Mouse (Mus musculus) frontal cortex, adult (tissue): ENCODE measurements at regions not wholly inside any gene's neighbourhood (a gene's known extent, or its start where the extent isn't known, plus 50 kb on each side); places are given as distances from the start of the nearest gene placed in this dataset.
A peak's percentile ranks its signal among the peaks of the same experiment; 100 is the strongest.
"Not testable (repeated sequence)": the region's sequence is repeated elsewhere in the genome, so short reads cannot be mapped to it uniquely, and the experiment has no call there.

ENCODE experiments used
- ATAC-seq: cut with Nextera tagmentation; 2 replicates; pipeline ENCODE4 v1.9.2; 2017; ENCODE audit warnings: mild to moderate bottlenecking, moderate library complexity, mixed read lengths; ENCODE audit not compliant: low TSS enrichment

DNA sequence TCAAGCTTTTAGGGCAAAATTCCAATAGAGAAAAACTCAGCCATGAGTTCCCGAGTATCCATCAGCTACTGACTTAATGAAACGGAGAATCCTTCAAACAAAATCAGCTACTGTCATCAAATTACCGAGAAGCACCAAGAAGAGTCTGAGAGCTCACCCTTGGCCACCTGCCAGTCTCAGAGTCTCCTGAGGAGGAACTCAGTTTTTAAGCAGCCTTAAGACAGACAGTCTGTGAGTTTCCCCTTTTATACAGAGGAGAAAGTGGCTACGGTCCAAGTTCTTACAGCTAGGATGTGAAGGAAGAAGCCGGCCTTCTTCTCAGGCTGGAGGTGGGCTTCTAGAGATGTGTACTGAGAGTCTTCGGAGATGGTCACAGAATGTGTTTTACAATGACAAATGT is 262.8 kb downstream of the Diras2 start:
- no peak; the same call in 1 of the 2 replicates for ATAC-seq

DNA sequence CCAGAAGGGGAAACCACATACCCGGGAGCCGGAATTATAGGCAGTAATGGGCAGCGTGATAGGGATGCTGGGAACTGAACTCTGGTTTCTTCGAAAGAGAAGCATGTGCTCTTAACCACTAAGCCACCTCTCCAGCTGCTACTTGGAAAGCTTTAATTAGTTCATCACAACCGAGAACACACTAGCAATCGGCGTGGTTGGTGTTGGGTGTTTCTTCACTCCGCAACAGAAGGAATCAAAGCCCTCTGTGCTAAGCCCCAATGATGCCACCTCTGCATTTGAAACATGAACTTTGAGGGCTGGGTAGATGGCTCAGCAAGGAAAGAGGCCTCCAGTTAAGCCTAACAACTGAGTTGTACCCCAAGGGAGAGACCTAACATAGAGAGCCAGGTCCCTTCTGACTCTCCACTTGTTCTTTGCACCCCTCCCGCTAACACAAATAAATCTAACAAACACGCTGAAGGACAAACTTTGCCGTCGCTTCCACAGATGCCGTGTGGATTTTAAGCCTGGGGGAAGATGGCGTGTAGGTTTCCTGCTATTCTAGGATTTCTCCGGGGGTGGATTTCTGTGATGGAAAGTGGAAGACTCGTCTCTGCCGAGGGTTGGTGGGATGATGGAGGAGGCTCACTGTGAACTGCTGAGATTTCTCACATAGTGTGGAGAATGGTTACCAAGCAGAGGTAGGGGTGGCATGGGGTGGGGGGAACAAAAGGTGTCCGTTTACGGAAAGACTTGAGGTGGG is 257.4 kb downstream of the Diras2 start:
- peak; percentile 83 for ATAC-seq

DNA sequence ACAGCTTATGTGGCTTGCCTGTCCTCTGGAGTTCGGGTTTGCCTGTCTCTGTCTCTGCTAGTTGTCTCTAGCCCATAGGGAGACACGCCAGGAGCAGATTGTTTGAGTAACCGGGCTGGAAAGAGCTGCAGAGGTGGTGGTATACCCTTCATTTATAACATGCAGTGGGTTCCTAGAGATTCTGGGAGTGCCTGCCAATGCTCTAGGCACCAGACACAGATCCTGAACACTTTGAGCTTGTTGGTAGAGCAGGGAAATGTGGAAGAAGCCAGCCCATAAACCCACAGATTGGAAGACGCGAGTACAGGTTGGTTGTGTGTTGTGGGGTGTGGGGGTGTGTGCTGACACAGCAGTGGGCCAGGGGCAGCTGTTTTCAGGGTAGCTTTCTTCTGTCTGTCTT is 255.9 kb downstream of the Diras2 start:
- ATAC-seq = peak; percentile 35

DNA sequence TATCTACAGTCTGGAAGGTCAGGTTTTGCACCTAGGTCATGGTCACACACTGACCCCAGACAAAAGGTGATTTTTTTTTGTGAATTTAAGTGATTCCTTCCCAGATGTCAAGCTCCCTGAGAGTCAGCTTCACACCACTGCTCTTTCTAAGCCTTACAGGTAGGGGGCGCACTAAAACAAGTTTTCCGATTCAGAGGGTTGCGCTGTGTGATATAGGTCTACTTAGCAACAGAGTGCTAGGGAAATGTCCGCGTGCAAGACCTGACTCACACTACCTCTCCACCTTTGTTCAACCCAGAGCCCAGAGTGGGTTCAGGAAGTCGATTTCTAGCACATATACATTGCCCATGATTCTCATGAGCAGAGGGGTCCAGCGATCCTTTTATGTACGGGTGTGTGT is 255.4 kb downstream of the Diras2 start:
- ATAC-seq = peak; percentile 69

DNA sequence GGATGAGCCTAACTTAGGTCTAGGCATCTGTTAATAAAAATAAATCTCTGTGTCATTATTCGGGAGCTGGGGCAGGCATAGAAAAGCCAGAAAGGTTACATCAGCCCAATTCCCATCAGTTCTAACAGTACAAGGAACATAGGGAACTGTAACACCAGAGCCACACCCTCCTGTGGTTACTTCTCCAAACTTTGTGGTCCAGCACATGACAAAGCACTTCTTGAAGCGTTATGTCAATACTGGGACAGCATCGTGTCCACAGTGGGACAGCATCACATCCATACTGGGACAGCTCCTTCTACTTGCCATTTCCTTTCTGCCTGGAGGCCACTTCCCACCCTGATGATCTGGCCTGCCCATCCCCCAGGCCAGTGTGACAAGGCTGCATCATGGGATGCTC is 253.9 kb downstream of the Diras2 start:
- no peak for ATAC-seq

DNA sequence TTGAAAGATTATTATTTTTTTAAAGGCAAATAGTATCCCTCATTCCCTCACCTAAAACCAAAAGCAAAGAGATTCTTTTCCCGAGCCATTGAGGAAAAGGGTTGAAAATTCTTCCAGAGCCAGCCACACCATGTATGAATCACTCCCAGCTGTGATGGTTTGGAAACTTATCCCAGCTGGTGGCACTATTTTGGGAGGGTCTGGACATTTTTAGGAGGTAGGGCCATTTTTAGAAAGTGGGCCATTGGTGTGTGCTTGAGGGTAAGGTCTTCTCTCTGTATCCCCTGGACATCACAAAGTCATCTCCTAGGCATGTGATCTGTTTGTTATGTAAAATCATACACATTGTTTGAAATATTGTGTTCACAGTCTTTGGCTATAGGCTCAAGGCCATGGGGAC is 252.2 kb downstream of the Diras2 start:
- ATAC-seq = no peak

DNA sequence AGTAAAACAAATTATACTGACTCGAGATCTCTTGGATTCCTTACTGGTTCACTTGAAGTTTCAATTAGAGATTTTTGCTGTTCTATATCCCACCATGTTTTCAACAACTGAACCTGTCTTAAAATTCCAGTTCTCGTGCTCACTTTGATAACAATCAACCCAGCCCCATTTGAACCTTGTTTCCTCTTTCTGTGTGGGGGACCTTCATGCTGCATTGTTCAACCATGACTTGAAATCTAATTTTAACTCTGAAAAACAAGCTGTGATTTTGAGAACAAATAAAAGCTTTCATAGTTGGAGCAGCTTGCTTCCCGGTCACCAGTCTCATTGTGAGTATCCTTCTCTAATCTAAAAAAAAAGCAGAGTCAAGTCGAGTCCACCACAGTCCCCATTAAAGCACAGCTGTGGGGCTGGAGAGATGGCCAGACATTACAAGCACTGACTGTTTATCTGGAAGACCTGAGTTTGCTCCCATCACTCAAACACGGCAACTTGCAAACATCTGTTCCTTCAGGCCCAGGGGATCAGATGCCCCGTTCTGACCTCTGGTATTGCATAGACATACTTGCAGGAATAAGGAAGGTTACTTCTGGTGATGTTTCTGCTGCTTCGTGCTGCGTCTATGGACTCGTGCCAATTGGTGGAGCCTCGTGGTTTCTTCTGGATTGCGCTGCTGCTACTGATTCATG is 251.7 kb downstream of the Diras2 start:
- ATAC-seq = no peak

DNA sequence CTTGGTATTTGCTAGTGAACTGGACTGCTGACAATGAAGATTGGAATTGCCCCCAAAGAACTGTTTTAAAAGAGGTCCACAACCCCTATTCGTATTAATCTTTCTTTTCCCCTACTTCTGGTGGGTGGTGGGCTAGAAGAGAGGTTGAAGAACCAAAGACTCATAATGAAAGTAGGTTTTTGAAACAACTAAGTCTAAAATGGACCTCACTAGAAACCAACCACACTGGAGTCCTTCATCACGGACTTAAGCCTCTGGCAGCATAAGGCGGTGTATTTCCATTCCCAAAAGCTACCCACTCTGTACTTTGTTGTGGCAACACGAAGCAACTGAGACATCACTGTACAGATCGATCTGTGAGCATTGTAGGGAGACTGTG is 251.1 kb downstream of the Diras2 start:
- no peak for ATAC-seq

DNA sequence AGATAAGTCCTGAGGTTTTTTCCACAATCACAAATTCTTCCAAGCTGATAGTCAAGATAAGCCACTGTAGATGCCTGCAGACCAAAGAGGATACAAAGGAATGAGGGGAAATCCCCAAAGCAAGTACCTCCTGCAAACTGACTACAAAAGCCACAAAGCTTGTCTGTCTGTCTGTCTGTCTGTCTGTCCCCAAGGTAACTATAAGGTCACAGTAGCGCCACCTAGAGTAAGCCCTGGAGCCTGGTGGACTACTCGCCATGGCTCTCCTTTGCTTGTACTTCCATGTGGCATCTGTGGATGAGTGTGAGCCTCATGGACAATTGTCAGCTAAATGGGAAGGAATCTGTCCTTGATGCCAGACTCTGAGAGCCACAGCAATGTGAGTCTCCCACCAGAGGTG is 249.8 kb downstream of the Diras2 start:
- no peak for ATAC-seq

DNA sequence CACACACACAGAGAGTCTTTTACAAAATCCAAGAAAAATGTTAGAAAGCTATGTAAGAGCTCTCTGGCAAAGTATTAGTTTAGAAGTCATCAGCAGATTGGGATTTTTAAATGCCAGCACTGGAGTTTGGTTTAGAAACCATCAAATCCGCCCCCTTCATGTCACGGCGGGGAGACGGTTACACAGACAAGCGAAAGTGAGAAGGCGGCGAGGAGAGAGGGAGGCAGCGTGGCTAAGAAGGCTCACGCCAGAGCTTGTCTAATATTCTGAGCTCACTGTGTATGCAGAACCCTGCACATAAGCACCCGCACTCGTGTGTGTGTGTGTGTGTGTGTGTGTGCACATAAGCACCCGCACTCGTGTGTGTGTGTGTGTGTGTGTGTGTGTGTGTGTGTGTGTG is 248.6 kb downstream of the Diras2 start:
- ATAC-seq = peak; percentile 73

DNA sequence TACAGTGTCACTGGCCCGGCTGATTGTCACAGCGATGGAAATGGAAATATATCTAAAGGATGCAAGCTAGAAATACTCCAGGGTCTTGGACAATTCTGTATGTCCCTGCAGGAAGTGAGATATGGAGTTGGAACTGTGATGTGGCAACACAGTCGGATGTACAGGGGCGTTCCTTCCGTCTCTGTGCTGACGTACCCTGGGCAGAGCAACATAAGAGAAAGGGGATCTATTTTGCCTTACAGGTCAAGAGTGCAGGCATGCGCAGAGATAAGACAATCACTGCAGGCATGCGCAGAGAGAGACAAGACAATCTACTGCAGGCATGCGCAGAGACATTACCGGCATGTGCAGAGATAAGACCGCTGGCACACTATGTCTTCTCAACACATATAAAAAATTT is 247.6 kb downstream of the Diras2 start:
- no peak for ATAC-seq

DNA sequence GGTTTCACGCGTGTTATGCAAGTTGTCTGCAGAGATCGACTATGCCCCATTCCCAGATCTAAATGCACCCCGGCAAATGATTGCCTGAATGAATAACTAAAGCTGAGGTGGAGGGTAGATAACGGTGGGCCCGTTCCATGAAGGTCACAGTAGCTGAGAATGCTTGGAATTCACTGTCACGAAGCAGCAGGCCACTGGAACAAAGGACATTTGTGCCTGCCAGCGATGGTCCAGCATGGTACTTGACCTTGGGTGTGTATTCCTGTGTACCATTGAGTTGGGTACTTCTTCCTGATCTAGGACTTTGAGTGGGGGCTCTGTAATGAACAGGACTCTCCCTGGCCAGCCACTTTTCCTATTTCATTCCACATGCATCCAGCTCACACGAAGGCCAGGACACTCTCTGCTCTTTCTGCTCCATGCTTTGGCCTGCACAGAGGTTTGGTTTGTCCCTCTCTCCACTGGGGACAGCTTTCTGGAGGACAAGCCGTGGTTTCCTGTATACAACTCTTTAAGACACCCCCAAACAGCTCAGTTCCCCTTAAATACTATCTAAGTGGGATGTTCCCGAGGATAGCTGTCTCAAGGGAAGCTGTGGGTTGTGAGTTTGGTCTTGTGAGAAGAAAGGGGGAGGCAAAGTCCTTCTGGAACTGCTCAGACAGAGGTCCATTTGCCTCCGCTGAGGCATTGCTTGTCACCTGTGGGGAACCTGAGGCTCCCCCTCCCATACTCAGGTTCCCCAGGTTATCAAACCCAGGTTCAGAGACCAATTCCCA is 246.9 kb downstream of the Diras2 start:
- peak; percentile 68; the same call in 1 of the 2 replicates for ATAC-seq

DNA sequence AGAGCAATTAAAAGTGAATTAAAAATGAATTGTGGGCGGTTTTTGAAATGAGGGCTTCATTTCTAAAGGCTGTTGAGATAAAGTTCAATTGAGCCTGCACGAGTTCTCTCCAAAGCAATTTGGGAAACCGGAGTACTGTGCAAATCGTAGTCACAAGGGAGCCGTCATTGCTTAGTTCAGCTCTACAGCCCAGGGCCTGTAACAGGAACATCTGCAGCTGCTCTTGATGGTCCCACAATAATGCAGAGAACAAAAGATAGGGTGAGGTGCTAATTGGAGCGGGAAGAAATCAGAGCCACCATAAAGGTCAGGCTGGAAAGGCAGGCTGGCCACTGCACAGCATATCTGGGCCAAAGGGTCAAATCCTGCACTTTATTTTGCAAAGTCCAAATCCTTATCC is 242.7 kb downstream of the Diras2 start:
- no peak for ATAC-seq

DNA sequence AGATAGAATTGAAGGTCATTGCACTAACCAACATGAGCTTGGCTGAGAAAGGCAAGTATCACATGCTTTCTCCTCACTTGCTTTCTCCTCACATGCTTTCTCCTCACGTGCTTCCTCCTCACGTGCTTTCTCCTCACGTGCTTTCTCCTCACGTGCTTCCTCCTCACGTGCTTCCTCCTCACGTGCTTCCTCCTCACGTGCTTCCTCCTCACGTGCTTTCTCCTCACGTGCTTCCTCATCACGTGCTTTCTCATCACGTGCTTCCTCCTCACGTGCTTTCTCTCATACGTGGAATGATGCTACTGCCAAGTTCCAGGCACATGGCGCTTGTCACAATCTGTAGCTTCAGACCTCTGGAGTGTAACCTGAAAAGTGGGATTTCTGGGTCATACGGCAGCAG is 235.2 kb downstream of the Diras2 start:
- ATAC-seq = no peak

DNA sequence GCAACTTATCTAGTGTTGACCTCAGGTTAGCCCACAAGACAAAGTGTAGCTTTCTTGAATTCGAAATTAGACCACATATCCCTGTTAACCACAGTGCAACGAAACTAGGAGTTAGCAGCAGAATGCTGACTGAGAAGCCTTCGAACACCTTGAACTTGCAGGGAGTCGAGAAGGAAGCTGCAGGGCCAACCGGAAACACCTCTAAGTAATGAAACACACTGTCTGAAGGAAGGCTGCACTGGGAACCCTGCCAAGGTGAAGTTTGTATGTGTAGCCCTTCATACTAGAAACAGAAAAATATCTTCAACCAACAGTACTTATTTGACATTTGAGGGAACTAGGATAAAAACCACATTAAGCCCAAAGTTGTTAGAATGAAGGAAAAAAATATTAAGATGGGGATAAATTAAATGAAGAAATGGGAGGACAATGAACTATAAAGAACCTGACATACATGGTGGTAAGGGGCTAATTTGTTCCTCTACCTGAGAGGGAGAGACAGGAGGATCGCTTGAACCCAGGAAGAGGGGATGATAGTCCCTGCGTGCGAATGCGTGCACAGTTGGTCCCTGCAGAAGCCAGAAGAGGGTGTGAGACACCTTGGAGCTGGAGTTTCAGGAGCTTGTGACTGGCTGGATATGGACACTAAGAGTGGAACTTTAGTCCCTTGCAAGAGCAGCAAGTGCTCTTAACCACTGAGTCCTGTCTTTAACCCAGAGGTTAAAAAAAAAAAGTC is 234.4 kb downstream of the Diras2 start:
- ATAC-seq = no peak

DNA sequence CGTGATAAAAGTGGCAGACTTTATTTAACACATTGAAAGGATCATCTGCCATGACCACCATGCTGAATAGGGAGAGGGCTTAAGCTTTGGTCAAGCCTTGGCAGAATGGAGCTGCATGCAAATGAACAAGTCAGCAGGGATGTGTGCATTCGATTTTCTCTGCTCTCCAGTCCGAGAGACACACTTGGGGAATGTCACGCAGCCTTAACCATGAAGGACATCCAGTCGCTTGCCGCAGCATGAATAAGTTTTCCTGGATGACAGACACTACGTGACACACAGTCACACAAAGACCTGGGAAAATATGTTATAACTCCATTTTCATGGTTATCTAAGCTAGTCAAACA is 233.8 kb downstream of the Diras2 start:
- ATAC-seq = no peak

DNA sequence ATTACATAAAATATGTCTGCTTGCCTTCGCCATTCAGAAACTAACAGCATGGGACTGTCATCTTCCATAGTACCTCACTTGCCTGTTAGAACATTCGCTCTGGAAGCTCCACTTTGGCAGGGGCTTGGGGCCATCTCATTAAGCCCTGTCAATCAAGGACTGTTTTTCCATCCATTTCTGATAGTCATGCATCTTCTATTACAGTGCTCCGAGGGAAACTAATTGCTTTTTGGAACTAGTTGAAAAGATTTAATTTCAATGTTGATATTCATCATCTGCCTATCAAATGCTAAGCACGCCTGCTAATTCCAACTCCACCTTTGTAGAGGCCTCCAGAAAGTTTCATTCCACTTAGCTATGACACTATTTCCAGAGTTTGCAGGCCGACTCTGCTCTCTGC is 232.7 kb downstream of the Diras2 start:
- ATAC-seq = no peak

DNA sequence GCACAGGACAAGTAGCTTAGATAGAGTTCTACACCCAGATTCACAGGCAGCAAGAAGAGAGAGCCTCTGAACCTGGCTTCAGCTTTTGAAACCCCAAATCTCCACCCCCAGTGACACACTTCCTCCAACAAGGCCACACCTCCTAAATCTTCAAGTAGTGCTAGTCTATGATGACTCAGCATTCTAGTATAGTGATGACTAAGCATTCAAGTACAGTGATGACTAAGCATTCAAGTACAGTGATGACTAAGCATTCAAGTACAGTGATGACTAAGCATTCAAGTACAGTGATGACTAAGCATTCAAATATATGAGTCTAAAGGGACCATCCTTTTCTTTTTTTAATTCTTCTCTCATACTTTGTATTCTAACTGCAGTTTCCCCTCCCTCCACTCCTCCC is 225.8 kb downstream of the Diras2 start:
- not testable (repeated sequence) for ATAC-seq

DNA sequence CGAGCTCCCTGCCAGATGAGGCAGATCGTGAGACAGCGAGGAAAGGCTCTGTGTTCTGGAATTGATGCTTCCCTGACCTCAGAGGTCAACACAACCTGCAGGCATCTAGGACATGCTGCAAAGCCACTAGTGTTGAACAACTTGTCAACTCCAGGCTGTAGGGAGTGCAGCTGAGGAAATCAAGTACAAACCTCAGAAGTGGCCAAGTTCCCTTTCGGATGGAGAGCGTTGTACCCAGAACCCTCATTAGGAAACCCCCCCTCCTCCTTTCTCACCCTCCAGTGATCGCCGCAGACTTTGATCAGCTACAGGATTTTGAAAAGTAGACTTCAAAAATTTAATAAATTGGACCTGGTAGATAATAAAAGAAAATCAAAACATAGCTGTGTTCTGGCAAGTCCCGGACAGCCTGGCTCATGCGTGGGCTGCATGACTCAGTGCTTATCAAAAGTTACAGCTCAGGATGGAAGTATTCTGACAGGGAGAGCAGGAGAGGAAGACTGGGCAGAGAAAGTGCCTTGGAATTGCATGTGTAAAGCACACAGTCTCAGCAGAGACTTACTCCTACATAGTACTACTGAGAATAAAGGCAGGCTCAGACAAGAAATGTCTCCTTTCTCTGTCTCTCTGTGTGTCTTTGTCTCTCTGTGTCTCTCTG is 224.2 kb downstream of the Diras2 start:
- ATAC-seq = peak; percentile 97

DNA sequence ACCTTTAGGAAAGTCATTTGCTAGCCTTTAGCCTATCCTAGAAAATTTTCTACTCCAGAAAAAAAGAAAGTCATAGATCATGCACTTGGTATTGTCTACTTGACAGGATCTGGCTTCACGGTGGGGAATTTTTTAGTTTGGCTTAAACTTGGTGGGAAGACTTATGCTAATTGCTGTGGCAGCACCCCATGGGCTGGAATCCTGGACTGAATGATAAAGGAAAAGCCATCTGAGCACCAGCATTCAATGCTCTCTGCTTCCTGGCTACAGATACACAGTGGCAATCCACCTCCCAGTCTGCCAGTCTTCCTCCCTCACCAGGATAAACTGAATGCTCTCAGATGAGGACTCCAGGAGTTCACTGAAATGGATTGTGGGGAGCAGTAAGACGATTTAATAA is 220.1 kb downstream of the Diras2 start:
- ATAC-seq = no peak

DNA sequence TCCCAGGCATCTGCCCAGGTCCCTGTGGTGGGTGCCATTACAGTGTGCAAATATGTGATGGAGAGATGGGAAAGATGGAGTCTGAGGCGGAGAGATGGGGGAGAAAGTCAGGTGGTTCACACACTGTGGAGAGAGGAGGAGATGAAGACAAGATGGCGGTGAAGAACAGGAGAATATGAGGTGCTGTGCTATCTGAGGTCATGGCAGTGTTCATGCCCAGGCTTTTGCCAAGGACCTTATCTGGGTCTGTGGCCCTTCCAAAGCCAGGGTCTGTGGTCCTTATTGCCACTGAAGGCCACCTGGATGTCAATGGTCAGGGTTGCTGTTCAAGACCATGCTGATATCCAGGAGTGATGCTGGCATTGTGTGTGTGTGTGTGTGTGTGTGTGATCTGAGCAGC is 212.8 kb downstream of the Diras2 start:
- ATAC-seq = no peak

DNA sequence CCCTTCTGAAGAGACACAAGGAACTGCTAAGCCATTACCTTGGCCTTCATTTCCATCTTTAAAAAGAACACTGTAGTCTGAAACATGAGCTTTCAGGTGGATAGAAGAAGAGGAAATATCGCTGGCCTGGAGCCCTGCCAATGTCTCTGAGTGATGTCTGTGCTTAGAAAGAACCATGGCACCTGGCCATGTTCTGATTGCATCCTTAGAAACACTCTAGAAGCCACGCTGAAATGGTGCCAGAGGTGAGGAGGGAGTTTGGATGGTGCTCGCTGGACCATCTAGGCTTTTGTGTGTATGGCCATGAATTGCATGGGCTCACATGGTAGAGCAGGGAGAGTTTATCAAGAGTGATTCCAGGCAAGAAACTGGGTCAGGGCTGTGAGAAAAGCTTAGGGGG is 207.4 kb downstream of the Diras2 start:
- ATAC-seq = no peak
